Mouse (Mus musculus) MEL (cell line): ENCODE data around the gene Spx. TPM values are rescaled to one million over a fixed set of nuclear protein-coding genes. Genes with fewer than 3 reads are reported as not detected.

ENCODE experiments used
- DNase-seq: peaks from one replicate; pipeline ENCODE4 v3.0.0; 2011; ENCODE audit warnings: low read depth, low spot score
- H3K27ac ChIP-seq: 2 replicates; pipeline ENCODE4 v1.5.1; 2012; ENCODE audit warnings: low read depth, mild to moderate bottlenecking, control low read depth, low read length, moderate library complexity; ENCODE audit not compliant: control insufficient read depth
- H3K27me3 ChIP-seq, 2 experiments: fragments of 150-350 bp in 1 of 2; sonication (generic) in 1 of 2; 2 replicates each; pipeline ENCODE4 v1.6.1; 2012; ENCODE audit warnings: low read length in 2 of 2, mild to moderate bottlenecking in 2 of 2, improper control_type of control experiment in 1 of 2, moderate library complexity in 1 of 2; ENCODE audit not compliant: insufficient read depth in 2 of 2, control insufficient read depth in 1 of 2
- H3K36me3 ChIP-seq, 2 experiments: 2 replicates each; pipeline ENCODE4 v1.6.1; 2012 to 2014; ENCODE audit warnings: low read length in 2 of 2, improper control_type of control experiment in 1 of 2, inconsistent platforms in 1 of 2, mild to moderate bottlenecking in 1 of 2; ENCODE audit not compliant: insufficient read depth in 2 of 2, control insufficient read depth in 1 of 2
- H3K4me1 ChIP-seq, 2 experiments: fragments of 150-350 bp in 1 of 2; sonication (generic) in 1 of 2; 2 replicates each; pipeline ENCODE4 v1.6.1; 2012; ENCODE audit warnings: low read length in 2 of 2, improper control_type of control experiment in 1 of 2, mild to moderate bottlenecking in 1 of 2; ENCODE audit not compliant: insufficient read depth in 2 of 2, control insufficient read depth in 1 of 2
- H3K4me3 ChIP-seq, 2 experiments: fragments of 150-350 bp in 1 of 2; sonication (generic) in 1 of 2; 2 replicates each; pipeline ENCODE4 v1.5.1; 2012; ENCODE audit warnings: low read depth in 2 of 2, low read length in 2 of 2, mild to moderate bottlenecking in 2 of 2, moderate library complexity in 2 of 2, control low read depth in 1 of 2, improper control_type of control experiment in 1 of 2; ENCODE audit not compliant: control insufficient read depth in 1 of 2, insufficient read depth in 1 of 2
- H3K79me2 ChIP-seq: 2 replicates; pipeline ENCODE4 v1.6.1; 2012; ENCODE audit warnings: mild to moderate bottlenecking, low read length, moderate library complexity; ENCODE audit not compliant: control insufficient read depth, poor library complexity, insufficient read depth
- H3K9ac ChIP-seq: 2 replicates; pipeline ENCODE4 v1.6.1; 2012; ENCODE audit warnings: low read depth, mild to moderate bottlenecking, control low read depth, low read length, moderate library complexity; ENCODE audit not compliant: control insufficient read depth, poor library complexity, severe bottlenecking
- H3K9me3 ChIP-seq: fragments of 150-350 bp; sonication (generic); replicated peaks from 2 replicates; pipeline ENCODE4 v1.6.1; 2012; ENCODE audit warnings: mild to moderate bottlenecking, low read length, improper control_type of control experiment, moderate library complexity; ENCODE audit not compliant: insufficient read depth
- CHD1 ChIP-seq: IDR thresholded peaks from 2 replicates; pipeline ENCODE4 v1.6.1; 2012; ENCODE audit warnings: low read depth, mild to moderate bottlenecking, inconsistent platforms, low read length, improper control_type of control experiment
- CHD2 ChIP-seq: IDR thresholded peaks from 2 replicates; pipeline ENCODE4 v1.6.1; 2011; ENCODE audit warnings: low read length, improper control_type of control experiment
- CTCF ChIP-seq, 3 experiments: IDR thresholded peaks in 2 of 3; conservative IDR thresholded peaks in 1 of 3; 2 replicates each; pipeline ENCODE4 v1.5.1; 2011 to 2012; ENCODE audit warnings: low read length in 3 of 3, low read depth in 2 of 3, mild to moderate bottlenecking in 2 of 3, improper control_type of control experiment in 1 of 3, inconsistent platforms in 1 of 3, mixed read lengths in 1 of 3, moderate library complexity in 1 of 3; ENCODE audit not compliant: control insufficient read depth in 1 of 3, insufficient read depth in 1 of 3, poor library complexity in 1 of 3, severe bottlenecking in 1 of 3
- E2F4 ChIP-seq: IDR thresholded peaks from 2 replicates; pipeline ENCODE4 v1.6.1; 2011; ENCODE audit warnings: low read depth, low read length, improper control_type of control experiment, borderline replicate concordance
- ELF1 ChIP-seq: IDR thresholded peaks from 2 replicates; pipeline ENCODE4 v1.6.1; 2014; ENCODE audit warnings: low read depth, mild to moderate bottlenecking, inconsistent platforms, low read length, improper control_type of control experiment, moderate library complexity
- EP300 ChIP-seq, 2 experiments: IDR thresholded peaks; 2 replicates each; pipeline ENCODE4 v1.6.1; 2011; ENCODE audit warnings: improper control_type of control experiment in 2 of 2, low read length in 2 of 2, low read depth in 1 of 2, mild to moderate bottlenecking in 1 of 2
- ETS1 ChIP-seq: IDR thresholded peaks from 2 replicates; pipeline ENCODE4 v1.6.1; 2012; ENCODE audit warnings: low read depth, mild to moderate bottlenecking, inconsistent platforms, low read length, improper control_type of control experiment, moderate library complexity
- HCFC1 ChIP-seq: IDR thresholded peaks from 2 replicates; pipeline ENCODE4 v1.6.1; 2012; ENCODE audit warnings: low read depth, mild to moderate bottlenecking, inconsistent platforms, low read length, improper control_type of control experiment, moderate library complexity
- KAT2A ChIP-seq: conservative IDR thresholded peaks from 2 replicates; pipeline ENCODE4 v1.6.1; 2012; ENCODE audit warnings: low read depth, low read length, improper control_type of control experiment, inconsistent platforms
- MAFK ChIP-seq: IDR thresholded peaks from 2 replicates; pipeline ENCODE4 v1.6.1; 2011; ENCODE audit warnings: low read depth, mild to moderate bottlenecking, low read length, improper control_type of control experiment, borderline replicate concordance
- MAX ChIP-seq: IDR thresholded peaks from 2 replicates; pipeline ENCODE4 v1.6.1; 2011; ENCODE audit warnings: low read length, improper control_type of control experiment
- MAZ ChIP-seq: IDR thresholded peaks from 2 replicates; pipeline ENCODE4 v1.6.1; 2012; ENCODE audit warnings: low read depth, mild to moderate bottlenecking, inconsistent platforms, low read length, improper control_type of control experiment
- MXI1 ChIP-seq: IDR thresholded peaks from 2 replicates; pipeline ENCODE4 v1.6.1; 2011; ENCODE audit warnings: mild to moderate bottlenecking, low read depth, low read length, improper control_type of control experiment
- MYB ChIP-seq: IDR thresholded peaks from 2 replicates; pipeline ENCODE4 v1.6.1; 2011; ENCODE audit warnings: mild to moderate bottlenecking, low read depth, low read length, improper control_type of control experiment
- MYC ChIP-seq: IDR thresholded peaks from 2 replicates; pipeline ENCODE4 v1.6.1; 2011; ENCODE audit warnings: low read depth, mild to moderate bottlenecking, low read length, improper control_type of control experiment, moderate library complexity
- NELFE ChIP-seq: IDR thresholded peaks from 2 replicates; pipeline ENCODE4 v1.6.1; 2011; ENCODE audit warnings: low read depth, low read length, improper control_type of control experiment
- NRF1 ChIP-seq: IDR thresholded peaks from 2 replicates; pipeline ENCODE4 v1.6.1; 2014; ENCODE audit warnings: low read depth, mild to moderate bottlenecking, inconsistent platforms, low read length, improper control_type of control experiment, moderate library complexity; ENCODE audit not compliant: poor library complexity, insufficient read depth, severe bottlenecking
- POLR2A ChIP-seq, 2 experiments: IDR thresholded peaks; 2 replicates each; pipeline ENCODE4 v1.6.1; 2011 to 2012; ENCODE audit warnings: low read length in 2 of 2, mild to moderate bottlenecking in 2 of 2, control low read depth in 1 of 2, improper control_type of control experiment in 1 of 2, low read depth in 1 of 2, moderate library complexity in 1 of 2; ENCODE audit not compliant: control insufficient read depth in 1 of 2, insufficient read depth in 1 of 2, poor library complexity in 1 of 2
- POLR2AphosphoS2 ChIP-seq: IDR thresholded peaks from 2 replicates; pipeline ENCODE4 v1.6.1; 2011; ENCODE audit warnings: low read length, improper control_type of control experiment
- POLR2AphosphoS5 ChIP-seq: IDR thresholded peaks from 2 replicates; pipeline ENCODE4 v1.6.1; 2012; ENCODE audit warnings: low read depth, borderline replicate concordance, mild to moderate bottlenecking, inconsistent platforms, low read length, moderate library complexity, mixed read lengths
- RCOR1 ChIP-seq: IDR thresholded peaks from 2 replicates; pipeline ENCODE4 v1.6.1; 2012; ENCODE audit warnings: low read depth, mild to moderate bottlenecking, inconsistent platforms, low read length, improper control_type of control experiment
- SIN3A ChIP-seq: IDR thresholded peaks from 2 replicates; pipeline ENCODE4 v1.6.1; 2012; ENCODE audit warnings: low read length, improper control_type of control experiment, inconsistent platforms
- TBP ChIP-seq: IDR thresholded peaks from 2 replicates; pipeline ENCODE4 v1.8.0; 2011; ENCODE audit warnings: low read depth, low read length, improper control_type of control experiment
- USF2 ChIP-seq, 2 experiments: IDR thresholded peaks; 2 replicates each; pipeline ENCODE4 v1.6.1; 2011 to 2012; ENCODE audit warnings: improper control_type of control experiment in 2 of 2, low read length in 2 of 2, borderline replicate concordance in 1 of 2, inconsistent platforms in 1 of 2, low read depth in 1 of 2, mild to moderate bottlenecking in 1 of 2; ENCODE audit not compliant: insufficient read depth in 1 of 2
- ZKSCAN1 ChIP-seq: IDR thresholded peaks from 2 replicates; pipeline ENCODE4 v1.6.1; 2012; ENCODE audit warnings: low read depth, mild to moderate bottlenecking, inconsistent platforms, low read length, improper control_type of control experiment, moderate library complexity
- ZMIZ1 ChIP-seq: IDR thresholded peaks from 2 replicates; pipeline ENCODE4 v1.6.1; 2012; ENCODE audit warnings: low read depth, mild to moderate bottlenecking, inconsistent platforms, low read length, improper control_type of control experiment, moderate library complexity
- ZNF384 ChIP-seq: IDR thresholded peaks from 2 replicates; pipeline ENCODE4 v1.6.1; 2012; ENCODE audit warnings: low read depth, mild to moderate bottlenecking, inconsistent platforms, low read length, improper control_type of control experiment
- polyA plus RNA-seq, 2 experiments: library from polyadenylated mRNA; stranded (reverse) in 1 of 2; unstranded in 1 of 2; fragments of >175 nt in 1 of 2; fragments of >200 nt in 1 of 2; gene quantifications; 2 replicates each; pipeline versions ENCODE4 v1.2.1 to v1.2.4; 2012; ENCODE audit warnings: low replicate concordance in 2 of 2, low read depth in 1 of 2; ENCODE audit not compliant: insufficient read length in 2 of 2, insufficient read depth in 1 of 2, missing spikeins in 1 of 2
- total RNA-seq: library from RNA; depleted of rRNA; stranded (reverse); fragments of 300-350 nt; gene quantifications from 2 replicates; pipeline ENCODE4 v1.2.3, GENCODE M21; 2012

Spx gene
- total and polyA plus RNA-seq, 3 experiments = 0.67 to 0.69 TPM; not detected in 1

DNA sequence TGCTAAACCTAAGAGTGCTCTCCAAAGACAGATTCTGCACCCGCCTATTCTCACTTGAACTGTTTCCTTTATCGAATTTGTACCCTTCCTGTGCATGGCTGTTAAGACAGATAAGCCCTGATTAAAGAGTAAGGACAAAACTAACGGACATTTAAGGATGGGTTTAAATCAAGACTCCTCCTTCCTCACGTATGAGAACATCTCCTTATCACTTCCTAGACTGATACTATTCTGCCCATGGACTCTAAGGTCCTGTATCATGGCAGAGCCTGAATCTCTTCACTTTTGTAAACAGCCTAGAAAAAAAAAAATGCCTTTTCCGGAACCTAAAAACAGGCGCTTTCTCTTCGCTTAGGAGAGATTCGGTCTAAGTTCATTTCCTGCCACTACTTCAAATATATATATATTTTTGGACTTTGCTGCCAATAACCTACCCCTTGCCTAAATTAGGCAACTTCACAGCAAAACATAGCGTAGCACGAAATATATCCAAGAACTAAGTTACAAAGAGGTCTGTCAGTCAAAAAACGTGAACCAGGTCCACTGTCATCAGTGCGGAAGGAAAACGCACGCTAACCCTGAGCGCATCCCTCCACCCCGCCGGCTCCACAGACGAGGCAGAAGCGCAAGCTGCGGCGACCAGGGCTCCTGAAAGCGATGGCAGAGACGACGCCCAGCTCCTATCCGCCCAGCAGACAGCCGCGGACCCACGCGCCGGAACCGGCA lies 26.8 kb upstream of the Spx start (continued):
- TF ChIP-seq POLR2AphosphoS5 (no peak), ZKSCAN1 (no peak), CTCF (IDR thresholded peaks at IDR 0.05 in 2 of 3, conservative IDR thresholded peaks at IDR 0.05 in 1 of 3; ENCODE audit: control insufficient read depth in 1 of 3, insufficient read depth in 1 of 3, low read depth in 2 of 3, low read length in 3 of 3, poor library complexity in 1 of 3, severe bottlenecking in 1 of 3) (no peak), E2F4 (no peak), MYB (peak; percentile 94), MYC (peak; percentile 62; the same call in 1 of the 2 replicates), RCOR1 (peak; percentile 99), MAFK (0 out of 2 replicates have a peak, but pooled peaks have one; percentile 47), ZNF384 (peak; percentile 73), ELF1 (peak; percentile 41; the same call in 1 of the 2 replicates)

DNA sequence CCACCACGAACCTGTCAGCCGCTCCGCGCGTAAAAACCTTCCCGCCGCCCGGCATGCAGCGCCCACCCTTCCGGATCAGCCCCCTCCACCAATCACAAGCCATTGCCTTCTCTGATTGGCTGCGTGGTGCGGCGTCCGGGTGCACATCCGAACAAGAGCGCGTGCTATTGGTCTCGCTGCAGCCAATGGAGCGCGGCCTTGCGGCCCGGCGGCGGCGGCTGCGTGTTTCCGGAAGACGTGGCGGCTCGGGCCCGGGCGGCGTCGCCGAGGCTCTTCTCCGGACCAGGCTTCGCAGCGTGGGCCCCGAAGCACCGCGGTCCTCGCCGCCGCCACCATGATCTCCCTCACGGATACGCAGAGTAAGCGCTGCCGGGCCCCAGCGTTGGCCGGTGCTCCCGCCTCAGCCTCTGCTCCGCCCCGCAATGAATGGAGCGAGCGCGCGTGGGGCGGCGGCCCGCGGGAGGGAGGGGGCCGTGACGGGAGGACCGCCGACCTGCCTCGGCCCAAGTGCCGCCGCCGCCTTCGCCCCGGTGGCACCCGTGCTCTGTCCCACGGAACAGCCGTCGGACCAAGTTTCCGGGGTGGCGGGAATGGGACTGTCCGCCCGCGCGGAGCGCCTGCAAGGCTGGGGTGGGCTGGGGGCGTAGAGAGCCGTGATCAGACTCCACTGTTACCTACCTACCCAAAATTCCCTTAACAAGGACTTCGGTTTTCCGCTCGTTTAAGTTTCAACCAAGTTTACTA lies 26.1 kb upstream of the Spx start, which contains the start of the genes Recql and Golt1b:
Gene Recql (minus strand): TSS at position 77 of the 744 bp plus-strand sequence.
Gene Golt1b (plus strand): TSS at position 211 of the 744 bp plus-strand sequence.
- Histone ChIP-seq H3K9ac (peak within 1 kb of the TSS; percentile 92), H3K4me3 (peak within 1 kb of the TSS; percentile 78 to 93), H3K4me1 (peaks cover 12 to 27% of the 10 kb centered on the region in 2 experiments), H3K36me3 (peaks cover 0 to 39% of the 10 kb centered on the region in 2 experiments; a peak in 2 of 4 replicates), H3K9me3 (no peaks in the 10 kb centered on the region), H3K79me2 (peaks cover 61% of the 10 kb centered on the region), H3K27me3 (no peaks in the 10 kb centered on the region), H3K27ac (peak within 1 kb of the TSS; percentile 96)
- TF ChIP-seq SIN3A = peak; percentile 90
- peak; percentile 57; the same call in 1 of the 2 replicates for TF ChIP-seq MAZ
- TF ChIP-seq ETS1 = no peak; the same call in 1 of the 2 replicates
- peak; percentile 76 for TF ChIP-seq MXI1
- TF ChIP-seq MAX = peak; percentile 88
- TF ChIP-seq NELFE = peak; percentile 80
- TF ChIP-seq ELF1 = peak; percentile 97
- peak; percentile 73; the same call in 1 of the 2 replicates for TF ChIP-seq ZMIZ1
- peak; percentile 23; the same call in 1 of the 2 replicates for TF ChIP-seq POLR2AphosphoS2
- no peak for TF ChIP-seq USF2 (IDR thresholded peaks at IDR 0.05; ENCODE audit: borderline replicate concordance in 1 of 2, insufficient read depth in 1 of 2, low read depth in 1 of 2, low read length in 2 of 2)
- TF ChIP-seq NRF1 = peak; percentile 28; the same call in 1 of the 2 replicates
- peak; percentile 88; the same call in 1 of the 2 replicates for TF ChIP-seq E2F4
- peak; percentile 18 to 79; a peak in 3 of 4 replicates for TF ChIP-seq POLR2A (IDR thresholded peaks at IDR 0.05; ENCODE audit: control insufficient read depth in 1 of 2, insufficient read depth in 1 of 2, low read depth in 1 of 2, low read length in 2 of 2, poor library complexity in 1 of 2)
- peak; percentile 88 for TF ChIP-seq HCFC1
- no peak for TF ChIP-seq CTCF (IDR thresholded peaks at IDR 0.05 in 2 of 3, conservative IDR thresholded peaks at IDR 0.05 in 1 of 3; ENCODE audit: control insufficient read depth in 1 of 3, insufficient read depth in 1 of 3, low read depth in 2 of 3, low read length in 3 of 3, poor library complexity in 1 of 3, severe bottlenecking in 1 of 3)
- TF ChIP-seq CHD1 = 0 out of 2 replicates have a peak, but pooled peaks have one; percentile 23
- peak; percentile 83 for TF ChIP-seq CHD2
- TF ChIP-seq KAT2A = peak; percentile 83
- TF ChIP-seq EP300 (IDR thresholded peaks at IDR 0.05; ENCODE audit: low read depth in 1 of 2, low read length in 2 of 2) = no peak
- peak; percentile 62 for TF ChIP-seq TBP
- DNase-seq = peak; percentile 97
